Mouse (Mus musculus): ENCODE results near the gene Pnpla3.

Pnpla3 gene

DNA sequence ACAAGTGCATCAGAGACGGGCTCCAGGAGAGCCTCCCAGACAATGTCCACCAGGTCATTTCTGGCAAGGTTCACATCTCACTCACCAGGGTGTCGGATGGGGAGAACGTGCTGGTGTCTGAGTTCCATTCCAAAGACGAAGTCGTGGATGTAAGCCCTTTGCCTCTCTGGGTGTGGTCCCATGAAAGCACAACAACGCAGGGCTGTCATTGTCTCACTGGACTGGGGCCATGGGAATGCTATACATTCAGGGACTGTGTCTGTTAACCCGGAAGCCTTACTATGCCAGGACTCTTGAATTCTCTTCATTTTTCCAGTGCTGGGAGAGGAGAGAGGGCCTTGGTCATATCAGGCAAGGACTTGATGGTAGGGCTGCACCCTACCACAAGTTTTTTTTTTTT, 3.5 kb downstream of the Pnpla3 start:
- DNase-seq (ENCODE audit: extremely low read depth, low read depth) = no peak

DNA sequence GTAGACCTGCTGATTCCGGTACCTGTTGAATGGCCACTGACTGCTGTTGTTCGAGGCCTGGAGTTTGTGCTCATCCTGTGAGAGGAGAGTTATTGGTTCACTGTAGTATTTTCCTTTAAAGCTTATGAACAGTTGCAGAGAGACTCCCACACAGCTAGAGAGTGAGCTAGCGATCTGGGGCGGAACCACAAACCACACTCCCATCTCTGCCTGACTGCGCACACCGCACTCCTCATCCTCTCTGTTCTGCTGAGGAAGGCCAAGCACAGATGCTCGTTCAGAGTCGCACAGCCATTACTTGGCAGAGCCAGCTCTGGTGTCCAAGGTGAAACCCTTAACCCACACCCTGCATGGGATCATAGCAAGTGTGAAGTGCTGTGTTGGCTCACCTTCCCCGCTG, 11.1 kb downstream of the Pnpla3 start:
- no peak for DNase-seq (ENCODE audit: extremely low read depth, low read depth)

DNA sequence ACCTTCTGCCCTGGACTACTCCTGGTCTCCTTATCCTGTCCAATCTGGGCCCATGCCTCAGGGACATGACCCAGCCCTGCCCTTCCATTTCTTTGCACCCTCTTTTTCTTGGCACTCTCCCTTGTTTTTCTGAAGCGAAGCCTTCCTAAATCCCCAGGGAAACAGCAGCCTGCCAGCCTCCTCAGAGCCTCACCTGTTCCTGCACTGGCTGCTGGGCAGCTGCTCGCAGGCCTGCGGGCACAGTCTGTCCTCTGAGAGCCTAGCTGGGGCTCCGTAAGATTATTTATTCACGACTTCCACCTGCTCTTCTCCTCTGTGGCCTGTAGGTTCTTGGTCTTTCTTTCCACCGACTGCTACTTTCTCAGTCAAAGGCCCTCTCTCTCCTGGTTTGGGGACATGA, 14.4 kb downstream of the Pnpla3 start:
- no peak for DNase-seq (ENCODE audit: extremely low read depth, low read depth)

DNA sequence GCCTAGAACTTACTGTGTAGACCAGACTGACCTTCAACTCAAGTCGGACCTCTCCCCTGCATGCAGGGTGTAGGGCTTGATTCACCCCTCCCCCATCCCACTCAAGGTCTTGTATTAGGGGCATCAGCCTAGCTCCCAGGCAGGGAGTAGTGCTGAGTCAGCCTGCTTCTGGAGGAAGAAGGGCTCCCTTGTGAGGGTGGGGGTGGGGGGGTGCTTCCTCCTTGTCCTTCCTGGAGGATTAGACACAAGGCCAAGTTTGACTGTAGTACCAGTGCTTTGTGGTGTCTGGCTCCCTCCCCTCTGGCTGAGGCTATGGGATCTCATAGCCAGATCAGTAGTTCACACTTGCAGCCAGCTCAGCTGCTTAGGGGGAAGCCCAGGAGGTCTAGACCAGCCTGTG, 16.3 kb downstream of the Pnpla3 start:
- DNase-seq (ENCODE audit: extremely low read depth, low read depth) = no peak

DNA sequence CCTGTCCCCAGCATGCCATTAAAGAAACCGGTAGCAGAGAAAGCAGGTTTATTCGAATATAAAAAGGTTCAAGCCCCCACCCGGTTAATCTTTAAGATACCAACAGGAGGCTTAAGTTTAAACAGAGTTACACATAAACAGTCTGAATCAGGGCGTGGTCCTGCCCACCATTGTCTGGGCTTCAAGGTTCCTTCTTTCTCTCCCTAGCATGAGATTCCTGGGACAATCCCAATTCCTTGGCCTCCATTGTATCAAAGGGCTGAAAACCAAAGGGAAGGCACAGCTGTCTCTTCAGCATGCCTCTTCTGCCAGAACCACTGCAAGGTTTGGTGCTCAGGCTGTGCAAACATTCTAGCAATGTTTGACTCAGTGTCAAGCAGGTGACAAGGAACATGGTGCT, 18.6 kb downstream of the Pnpla3 start:
- DNase-seq (ENCODE audit: extremely low read depth, low read depth) = no peak

DNA sequence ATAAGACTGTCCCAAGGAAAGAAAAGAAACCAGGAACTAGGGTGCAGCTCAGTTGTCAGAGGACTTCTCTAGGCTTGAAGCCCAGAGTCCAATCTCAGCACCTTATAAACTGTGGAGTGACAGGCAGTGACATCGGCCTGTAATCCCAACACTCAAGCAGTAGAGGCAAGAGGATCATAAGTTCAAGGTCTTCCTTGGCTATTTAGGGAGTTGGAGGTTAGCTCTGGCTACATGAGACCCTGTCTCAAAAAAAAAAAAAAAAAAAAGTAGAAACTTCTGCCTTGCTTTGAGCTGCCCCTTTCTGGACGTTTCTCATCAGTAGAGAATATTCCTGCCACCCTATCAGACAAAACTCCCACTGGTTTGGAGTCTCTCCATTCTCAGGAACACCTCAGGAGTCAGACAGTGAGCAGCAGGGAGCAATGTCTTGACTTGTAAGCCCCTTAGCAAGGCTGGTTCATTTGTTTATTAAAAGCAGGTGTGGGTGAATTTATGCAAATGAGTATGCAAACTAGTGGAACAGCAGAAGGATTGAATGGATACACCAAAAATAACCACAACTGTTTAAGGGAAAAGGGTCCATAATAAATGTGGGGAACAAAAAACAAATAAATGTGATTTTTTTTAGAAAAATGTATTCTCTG, 21.4 kb downstream of the Pnpla3 start:
- DNase-seq (ENCODE audit: extremely low read depth, low read depth) = no peak

DNA sequence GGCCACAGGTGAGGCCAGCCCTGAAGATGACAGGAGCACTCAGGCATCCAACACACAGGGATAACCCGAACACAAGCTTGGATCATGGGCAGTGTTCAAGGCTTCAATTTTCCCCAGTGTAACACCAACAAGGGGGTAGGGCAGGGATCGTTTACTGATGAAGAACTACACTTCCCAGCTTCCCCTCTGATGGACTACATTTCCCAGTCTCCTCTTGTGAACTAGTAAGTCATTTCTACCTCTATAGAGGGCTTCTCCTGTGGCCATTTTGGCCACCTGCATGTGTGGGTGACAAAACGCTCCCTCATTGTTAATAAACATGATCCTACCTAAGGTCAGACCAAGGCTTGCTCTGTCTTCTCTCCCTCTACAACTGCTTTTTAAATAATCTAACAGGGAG, 22.2 kb downstream of the Pnpla3 start:
- no peak for DNase-seq (ENCODE audit: extremely low read depth, low read depth)

DNA sequence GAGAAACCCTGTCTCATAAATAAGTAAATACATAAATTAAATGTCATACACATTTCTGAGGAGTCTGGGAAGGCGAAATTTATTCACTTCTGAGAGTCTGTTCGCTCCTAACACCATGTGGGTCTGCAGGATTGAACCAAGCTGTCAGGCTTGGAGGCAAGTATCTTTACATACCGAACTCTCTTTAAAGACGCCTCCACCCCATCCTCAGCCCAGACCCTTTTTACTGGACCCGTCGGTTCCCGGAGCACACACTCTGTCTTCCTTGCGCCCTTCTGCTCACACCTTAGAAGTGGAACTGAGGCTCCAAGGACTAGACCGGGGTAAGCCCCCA, 24.1 kb downstream of the Pnpla3 start:
- DNase-seq (ENCODE audit: extremely low read depth, low read depth) = no peak

DNA sequence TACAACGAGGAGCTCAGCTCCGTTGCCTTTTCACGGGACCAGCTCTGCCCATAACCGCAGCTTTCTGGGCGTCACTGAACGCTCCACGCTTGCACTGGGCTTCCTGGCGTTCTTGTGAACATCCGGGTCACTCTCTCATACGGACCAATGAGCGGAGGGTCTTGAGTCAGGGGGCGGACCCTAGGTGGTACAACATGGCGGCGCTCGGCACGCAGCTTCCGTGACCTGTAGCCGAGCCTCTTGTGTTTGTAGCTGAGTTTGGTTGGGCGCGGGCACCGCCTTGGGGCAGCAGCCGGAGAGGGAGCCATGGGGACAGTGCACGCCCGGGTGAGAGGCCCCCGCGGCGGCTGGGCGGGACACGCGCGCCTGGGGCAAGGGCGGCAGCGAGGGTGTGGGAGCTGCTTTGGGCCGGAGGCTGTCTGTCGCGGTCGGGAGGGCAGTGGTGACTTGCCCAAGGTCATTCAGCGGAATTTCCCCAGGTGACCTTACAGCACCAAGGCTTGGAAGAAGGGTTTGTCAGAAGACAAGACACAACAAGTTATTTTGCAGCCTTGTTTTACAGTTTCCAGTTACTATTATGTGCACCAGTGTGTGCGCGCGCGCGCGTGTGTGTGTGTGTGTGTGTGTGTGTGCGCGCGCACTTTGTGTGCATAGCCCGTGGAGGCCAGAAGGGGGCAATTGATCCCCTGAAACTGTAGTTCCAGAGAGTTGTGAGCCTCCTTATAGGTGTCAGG, 24.6 kb downstream of the Pnpla3 start, which contains the start of gene Samm50:
Gene Samm50, plus strand, starts transcription at position 184 of the 734 bp plus-strand sequence.
- peak; percentile 93 for DNase-seq (ENCODE audit: extremely low read depth, low read depth)

DNA sequence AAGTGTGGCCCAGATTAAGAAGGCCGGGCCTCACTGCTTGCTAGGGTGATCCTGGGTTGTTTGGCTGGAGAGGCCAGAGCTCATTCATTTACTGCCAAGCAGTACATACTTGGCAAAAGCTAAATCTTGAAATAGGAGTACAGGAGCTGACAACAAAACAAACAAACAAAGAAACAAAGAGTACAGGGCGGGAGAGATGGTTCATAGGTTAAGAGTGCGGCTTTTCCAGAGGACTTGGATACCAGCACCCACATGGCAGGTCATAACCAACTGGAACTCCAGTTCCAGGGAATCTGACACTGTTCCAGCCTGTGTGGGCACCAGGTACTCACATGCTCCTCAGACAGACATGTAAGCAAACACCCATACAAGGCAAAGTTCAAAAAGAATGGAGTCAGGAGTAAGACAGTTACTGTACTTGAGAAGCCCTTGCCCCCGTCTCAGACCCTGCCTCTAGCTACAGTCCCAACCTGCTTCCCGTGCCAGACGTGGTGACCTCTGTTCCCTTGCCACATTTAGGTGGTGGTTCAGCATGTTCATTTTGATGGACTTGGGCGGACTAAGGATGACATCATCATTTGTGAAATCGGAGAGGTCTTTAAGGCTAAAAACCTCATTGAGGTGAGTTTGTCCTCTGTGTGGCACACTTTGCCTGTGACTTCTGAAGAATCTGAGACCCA, 29.0 kb downstream of the Pnpla3 start:
- DNase-seq (ENCODE audit: extremely low read depth, low read depth) = no peak

DNA sequence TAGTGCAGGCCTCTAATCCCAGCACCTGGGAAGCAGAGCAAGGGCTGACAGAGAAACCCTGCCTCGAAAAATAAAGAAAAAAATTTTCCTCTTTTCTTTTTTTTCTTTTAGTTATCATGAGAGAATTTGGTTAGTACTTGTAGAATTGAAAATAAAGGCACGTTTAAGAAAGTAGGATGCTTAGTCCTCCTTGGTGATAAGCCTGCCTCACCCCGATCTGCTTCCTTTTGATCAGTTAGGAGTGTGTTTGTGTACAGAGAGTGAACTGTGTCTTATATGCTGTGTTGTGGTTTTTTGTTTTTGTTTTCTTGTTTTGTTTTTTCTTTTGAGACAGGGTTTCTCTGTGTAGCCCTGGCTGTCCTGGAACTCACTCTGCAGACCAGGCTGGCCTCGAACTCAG, 39.7 kb downstream of the Pnpla3 start:
- DNase-seq (ENCODE audit: extremely low read depth, low read depth) = no peak

DNA sequence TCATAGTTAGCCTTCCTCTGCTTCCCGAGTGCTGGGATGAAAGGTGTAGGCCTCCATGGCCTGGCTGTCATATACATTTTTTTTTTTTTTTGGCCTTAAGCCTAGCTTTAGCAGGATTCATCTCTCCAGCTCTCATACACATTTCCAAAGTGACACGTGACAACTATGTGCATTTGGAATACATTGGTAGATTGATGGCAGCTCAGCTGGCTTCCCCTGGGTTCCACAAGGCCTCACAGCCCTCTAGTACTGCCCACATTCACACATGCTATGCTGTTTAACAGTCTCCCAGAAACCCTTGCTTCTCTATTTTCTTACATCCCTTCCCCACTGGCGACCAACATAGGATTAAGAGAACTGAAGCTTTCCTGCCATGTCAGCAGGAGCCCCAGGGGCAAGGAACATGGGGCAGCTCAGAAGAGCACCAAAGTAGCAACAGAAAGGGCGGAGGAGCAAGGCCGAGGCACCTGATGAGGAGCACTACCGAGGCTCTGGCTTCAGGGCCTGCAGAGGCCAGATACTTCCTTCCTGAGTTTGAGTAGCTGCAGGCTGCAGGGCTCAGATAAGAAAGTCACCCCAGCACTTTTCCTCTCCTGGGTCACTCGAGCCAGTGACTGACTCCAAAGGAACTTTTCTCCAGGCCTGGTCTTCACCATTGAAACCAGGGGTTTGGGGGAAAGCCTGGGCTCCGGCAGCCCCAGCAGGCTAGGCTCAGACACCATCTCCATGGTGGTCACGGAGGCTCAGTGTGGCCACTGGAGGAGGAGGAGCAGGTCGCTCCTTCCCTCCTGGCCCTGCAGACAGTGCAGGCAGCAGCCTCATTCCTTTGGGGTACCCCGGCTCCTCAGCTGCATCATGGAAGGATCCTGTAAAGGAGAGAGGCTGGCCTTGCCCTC, 42.1 kb downstream of the Pnpla3 start:
- DNase-seq (ENCODE audit: extremely low read depth, low read depth) = peak; percentile 88

DNA sequence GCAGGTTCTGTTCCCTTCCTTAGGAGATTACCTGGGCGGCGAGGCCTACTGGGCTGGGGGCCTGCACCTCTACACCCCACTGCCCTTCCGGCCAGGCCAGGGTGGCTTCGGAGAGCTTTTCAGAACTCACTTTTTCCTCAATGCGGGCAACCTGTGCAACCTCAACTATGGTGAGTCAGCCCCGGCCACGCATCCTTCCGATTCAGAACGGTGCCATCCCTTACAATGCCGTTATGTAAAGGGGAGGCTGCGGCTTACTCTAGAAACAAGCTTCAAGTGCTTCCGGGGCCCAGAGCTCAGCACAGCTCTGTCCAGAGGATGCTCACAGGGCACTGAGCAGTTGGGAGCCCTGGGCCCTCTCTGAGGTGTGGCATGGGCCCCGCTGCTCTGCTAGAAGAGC, 42.8 kb downstream of the Pnpla3 start:
- DNase-seq (ENCODE audit: extremely low read depth, low read depth) = no peak

DNA sequence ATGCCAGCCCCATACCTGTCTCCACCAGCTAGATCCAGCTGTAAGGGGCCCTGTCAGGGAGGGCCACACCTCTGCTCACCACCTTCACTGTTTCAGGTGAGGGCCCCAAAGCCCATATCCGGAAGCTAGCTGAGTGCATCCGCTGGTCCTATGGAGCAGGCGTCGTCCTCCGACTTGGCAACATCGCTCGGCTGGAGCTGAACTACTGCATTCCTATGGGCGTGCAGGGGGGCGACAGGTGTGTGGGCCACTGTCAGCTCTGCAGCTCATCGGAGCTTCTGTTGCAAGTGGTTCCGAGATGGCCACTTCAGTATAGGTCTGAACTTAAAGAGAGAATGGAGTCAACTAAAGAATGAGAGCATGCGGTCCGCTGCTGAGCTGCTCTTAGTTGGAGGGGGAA, 43.3 kb downstream of the Pnpla3 start:
- no peak for DNase-seq (ENCODE audit: extremely low read depth, low read depth)

DNA sequence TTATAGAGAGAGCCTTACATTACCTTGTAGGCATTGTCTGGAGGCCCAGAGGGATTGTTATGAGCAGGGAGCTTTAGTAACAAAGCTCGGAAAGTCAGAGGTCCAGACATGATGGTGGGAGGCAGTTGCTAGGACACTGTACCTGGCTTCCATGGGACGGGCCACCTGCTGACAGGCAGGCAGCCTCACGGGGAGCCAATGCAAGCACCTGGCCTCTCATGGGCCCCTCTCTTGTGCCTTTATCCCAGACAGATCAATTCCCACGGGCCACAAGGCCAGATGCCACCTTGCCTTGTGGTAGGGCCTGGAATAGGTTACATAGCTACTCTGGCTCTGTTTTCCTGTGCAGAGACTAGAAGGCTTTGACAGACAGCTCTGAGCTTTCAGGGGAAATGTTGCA, 43.9 kb downstream of the Pnpla3 start:
- no peak for DNase-seq (ENCODE audit: extremely low read depth, low read depth)

DNA sequence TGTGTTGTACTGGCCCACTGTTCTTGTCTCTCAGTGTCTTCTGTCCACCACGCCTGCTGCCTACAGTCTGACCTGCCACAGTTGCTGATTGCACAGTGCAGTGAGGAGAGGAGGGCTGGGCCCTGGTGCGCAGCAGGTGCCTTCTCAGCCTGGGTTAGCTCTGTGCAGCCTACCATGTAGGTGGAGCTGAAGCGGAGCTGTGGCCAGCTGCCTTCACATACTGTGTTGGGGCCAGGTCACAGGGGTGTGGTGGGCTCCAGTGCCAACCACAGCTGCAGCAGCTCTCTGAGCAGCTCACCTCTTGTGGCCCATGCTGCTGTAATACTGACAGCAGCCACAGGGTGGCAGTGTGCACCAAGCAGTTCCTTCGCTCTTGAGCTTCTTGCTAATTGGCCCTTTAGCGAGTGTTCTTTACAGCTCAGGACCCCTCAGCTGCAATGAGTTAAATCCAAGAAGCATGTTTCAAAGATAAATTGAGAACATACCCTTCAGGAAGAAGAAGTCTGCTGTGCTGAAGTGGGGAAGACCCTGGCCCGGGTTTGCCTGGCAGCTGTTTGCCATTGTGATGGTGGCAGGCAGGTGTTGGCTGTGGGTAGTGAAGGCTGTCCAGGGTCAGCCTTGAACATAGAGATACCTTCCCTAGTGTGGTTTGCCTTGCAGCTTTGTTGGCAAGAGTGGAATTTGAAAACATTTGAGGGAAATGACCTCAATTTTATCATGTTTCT, 44.6 kb downstream of the Pnpla3 start:
- peak; percentile 65 for DNase-seq (ENCODE audit: extremely low read depth, low read depth)

DNA sequence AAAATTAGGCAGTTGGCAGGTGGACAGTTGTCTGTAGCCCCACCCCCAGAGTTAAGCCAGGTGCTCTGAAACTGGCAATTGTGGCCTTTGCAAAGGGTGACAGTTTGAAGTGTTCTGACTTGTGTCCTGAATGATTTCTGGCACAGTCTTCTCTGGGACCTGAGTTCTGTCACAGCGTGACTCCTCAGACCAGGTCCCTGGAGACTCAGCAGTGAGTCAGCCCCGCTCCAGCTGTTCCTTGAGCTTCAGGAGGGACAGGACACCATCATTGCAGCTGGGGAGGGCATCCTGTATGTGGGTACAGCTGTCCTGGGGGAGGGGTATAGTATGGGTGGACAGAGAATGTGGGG, 45.1 kb downstream of the Pnpla3 start:
- DNase-seq (ENCODE audit: extremely low read depth, low read depth) = no peak

DNA sequence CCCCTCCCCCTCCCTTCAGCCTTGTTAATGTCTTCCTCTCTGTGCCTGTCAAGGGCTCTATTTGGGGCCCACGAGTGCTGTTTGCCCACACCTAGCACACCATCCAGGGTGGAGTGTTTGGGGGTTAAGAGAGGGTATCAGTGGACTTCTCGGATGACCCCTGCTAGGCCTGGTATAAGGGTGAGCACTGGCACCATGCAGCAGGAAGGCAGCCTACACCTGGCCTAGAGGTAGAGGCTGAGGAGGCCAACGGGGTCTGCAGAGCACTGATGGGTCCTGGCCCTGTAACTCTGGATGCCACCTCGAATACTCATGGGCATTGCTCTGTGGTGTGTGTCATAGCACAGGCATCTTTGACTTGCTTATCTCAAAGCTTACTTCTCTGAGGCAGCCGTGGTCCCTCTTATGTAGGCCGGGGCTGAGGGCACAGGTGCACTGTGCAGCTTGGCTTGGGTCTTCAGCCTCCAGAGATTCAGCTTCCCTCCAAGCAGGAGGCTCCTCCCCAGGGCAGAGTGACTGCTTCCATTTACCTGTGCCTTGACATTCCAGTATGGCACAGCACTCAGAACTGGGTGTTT, 45.6 kb downstream of the Pnpla3 start:
- no peak for DNase-seq (ENCODE audit: extremely low read depth, low read depth)

DNA sequence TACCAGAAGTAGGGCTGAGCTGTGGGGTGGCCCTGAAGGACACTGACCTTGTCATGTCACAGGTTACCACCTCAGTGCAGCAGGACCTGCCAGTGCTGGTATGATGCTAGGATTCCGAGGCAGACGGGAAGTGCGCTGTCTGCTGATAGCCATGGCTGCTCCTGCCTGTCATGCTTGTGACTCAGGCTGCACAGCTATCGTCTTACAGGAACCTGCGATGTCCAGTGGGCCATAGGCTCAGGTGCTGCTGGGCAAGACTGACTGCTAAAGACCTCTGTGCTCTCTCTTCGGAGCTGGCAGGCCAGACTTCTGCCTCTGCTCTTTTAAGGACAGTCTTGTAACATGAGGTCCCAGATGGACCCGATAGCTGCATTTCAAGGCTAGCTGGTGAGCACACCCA, 46.8 kb downstream of the Pnpla3 start:
- no peak for DNase-seq (ENCODE audit: extremely low read depth, low read depth)

DNA sequence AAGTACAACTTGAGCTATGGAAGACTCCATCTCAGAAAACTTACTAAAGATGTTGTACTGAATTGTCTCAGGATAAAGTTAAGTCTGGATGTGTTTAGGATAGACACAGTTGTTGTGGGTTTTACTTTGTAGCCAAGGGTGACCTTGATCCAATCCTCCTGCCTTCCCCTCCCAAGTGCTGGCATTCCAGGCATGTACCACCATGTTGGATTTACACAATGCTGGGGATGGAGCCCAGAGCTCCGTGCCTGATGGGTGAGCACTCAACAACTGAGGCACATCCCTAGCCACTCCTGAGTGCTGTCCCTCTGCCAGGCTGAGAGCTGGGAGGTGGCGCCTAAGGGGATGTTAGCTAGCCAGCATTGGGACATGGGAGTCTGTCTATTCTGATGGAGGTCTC, 47.6 kb downstream of the Pnpla3 start:
- no peak for DNase-seq (ENCODE audit: extremely low read depth, low read depth)

DNA sequence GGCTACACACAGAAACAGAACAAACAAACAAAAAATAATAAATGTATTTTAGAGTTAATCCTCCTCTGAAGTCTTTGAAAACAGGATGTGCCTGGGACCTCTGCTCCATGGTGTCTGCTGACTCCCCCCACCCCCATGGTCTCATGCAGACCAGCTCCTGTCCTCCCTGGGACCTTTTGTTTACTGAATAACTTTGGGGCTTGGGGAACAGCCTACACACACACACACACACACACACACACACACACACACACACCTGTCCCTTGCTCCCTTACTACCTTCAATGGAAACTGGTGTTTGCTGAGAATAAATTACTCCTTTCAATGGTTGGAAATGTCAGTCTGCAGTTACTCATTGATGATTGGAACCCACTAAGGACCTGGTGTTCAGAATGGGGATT, 48.4 kb downstream of the Pnpla3 start:
- no peak for DNase-seq (ENCODE audit: extremely low read depth, low read depth)

All from MEL-GATA-1-ER (cell line).